Mouse (Mus musculus) spleen, postnatal 4 days (tissue): ENCODE measurements at regions not wholly inside any gene's neighbourhood (a gene's known extent, or its start where the extent isn't known, plus 50 kb on each side); places are given as distances from the start of the nearest gene placed in this dataset.

ENCODE experiments used
- DNase-seq, 2 experiments: peaks; one replicate each; pipeline ENCODE4 v3.0.0; 2022; ENCODE audit warnings: low spot score in 2 of 2

- DNase-seq = no peak
Measured at GRCm38 (mm10) chr8:10931266-10931665, 77.0 kb downstream of the Irs2 start.

GRCm38 (mm10) chr8:10928836-10929235, 79.4 kb downstream of the Irs2 start:
- DNase-seq = no peak

GRCm38 (mm10) chr8:10928342-10928794, 79.9 kb downstream of the Irs2 start:
- DNase-seq = no peak

GRCm38 (mm10) chr8:10927187-10927586, 81.1 kb downstream of the Irs2 start:
- DNase-seq = no peak

- no peak for DNase-seq
Measured at GRCm38 (mm10) chr8:10926518-10926915, 81.7 kb downstream of the Irs2 start.

GRCm38 (mm10) chr8:10925582-10926517, 82.4 kb downstream of the Irs2 start:
- DNase-seq = no peak

GRCm38 (mm10) chr8:10924526-10925199, 83.6 kb downstream of the Irs2 start:
- peak; percentile 52 to 71 for DNase-seq

- DNase-seq = no peak
Measured at GRCm38 (mm10) chr8:10924001-10924490, 84.2 kb downstream of the Irs2 start.

GRCm38 (mm10) chr8:10923071-10924000, 84.9 kb downstream of the Irs2 start:
- no peak for DNase-seq

- DNase-seq = no peak
Measured at GRCm38 (mm10) chr8:10922209-10923030, 85.8 kb downstream of the Irs2 start.

- no peak for DNase-seq
Measured at GRCm38 (mm10) chr8:10921439-10922191, 86.6 kb downstream of the Irs2 start.

GRCm38 (mm10) chr8:10919620-10920019, 88.6 kb downstream of the Irs2 start:
- DNase-seq = no peak

GRCm38 (mm10) chr8:10918403-10919035, 89.7 kb downstream of the Irs2 start:
- DNase-seq = no peak

- no peak for DNase-seq
Measured at GRCm38 (mm10) chr8:10914616-10915015, 93.6 kb downstream of the Irs2 start.

GRCm38 (mm10) chr8:10912436-10912835, 95.8 kb downstream of the Irs2 start:
- no peak for DNase-seq

GRCm38 (mm10) chr8:10911371-10911770, 96.9 kb downstream of the Irs2 start:
- DNase-seq = no peak

- DNase-seq = no peak
Measured at GRCm38 (mm10) chr8:10910954-10911353, 97.3 kb downstream of the Irs2 start.

GRCm38 (mm10) chr8:10910244-10910872, 97.9 kb downstream of the Irs2 start:
- no peak for DNase-seq

- DNase-seq = no peak
Measured at GRCm38 (mm10) chr8:10909155-10909554, 99.1 kb downstream of the Irs2 start.
